Mouse (Mus musculus): ENCODE data around the gene Use1. TPM values are rescaled to one million over a fixed set of nuclear protein-coding genes. Genes with fewer than 3 reads are reported as not detected.
A peak's percentile ranks its signal among the peaks of the same experiment; 100 is the strongest.

Use1 gene
- total and polyA plus RNA-seq, 3 experiments: 107 to 117 TPM; not detected in 1

- Histone ChIP-seq H3K79me2 (ENCODE audit: control insufficient read depth, insufficient read depth, low read length, poor library complexity) (peaks cover 26% of the 10 kb centered on the region), H3K4me3 (ENCODE audit: control insufficient read depth in 1 of 2, insufficient read depth in 1 of 2, low read depth in 2 of 2, low read length in 2 of 2) (no peak overlapping the region), H3K4me1 (ENCODE audit: control insufficient read depth in 1 of 2, insufficient read depth in 2 of 2, low read length in 2 of 2) (peaks cover 0 to 18% of the 10 kb centered on the region in 2 experiments; a peak in 2 of 4 replicates), H3K9me3 (replicated peaks; ENCODE audit: insufficient read depth, low read length) (no peaks in the 10 kb centered on the region), H3K27me3 (ENCODE audit: control insufficient read depth in 1 of 2, insufficient read depth in 2 of 2, low read length in 2 of 2) (no peaks in the 10 kb centered on the region), H3K27ac (ENCODE audit: control insufficient read depth, low read depth, low read length) (no peak overlapping the region), H3K9ac (ENCODE audit: control insufficient read depth, low read depth, low read length, poor library complexity, severe bottlenecking) (no peak overlapping the region), H3K36me3 (ENCODE audit: control insufficient read depth in 1 of 2, insufficient read depth in 2 of 2, low read length in 2 of 2) (peaks cover 0 to 11% of the 10 kb centered on the region in 2 experiments; a peak in 2 of 4 replicates)
- TF ChIP-seq MAZ (IDR thresholded peaks at IDR 0.05; ENCODE audit: low read depth, low read length) (no peak), POLR2AphosphoS2 (IDR thresholded peaks at IDR 0.05; ENCODE audit: low read length) (0 out of 2 replicates have a peak, but pooled peaks have one; percentile 31)
- no peak for DNase-seq (ENCODE audit: low read depth, low spot score)
Observed at GRCm38 (mm10) chr8:71403107-71403885, 36.6 kb downstream of the Use1 start.

GRCm38 (mm10) chr8:71404011-71404410, 37.4 kb downstream of the Use1 start:
- H3K9me3 ChIP-seq (replicated peaks; ENCODE audit: insufficient read depth, low read length): no peaks in the 10 kb centered on the region
- H3K27me3 ChIP-seq (ENCODE audit: control insufficient read depth in 1 of 2, insufficient read depth in 2 of 2, low read length in 2 of 2): no peaks in the 10 kb centered on the region
- H3K4me3 ChIP-seq (ENCODE audit: control insufficient read depth in 1 of 2, insufficient read depth in 1 of 2, low read depth in 2 of 2, low read length in 2 of 2): no peak overlapping the region
- no peak overlapping the region for H3K9ac ChIP-seq (ENCODE audit: control insufficient read depth, low read depth, low read length, poor library complexity, severe bottlenecking)
- TF ChIP-seq TCF12 (IDR thresholded peaks at IDR 0.05; ENCODE audit: low read depth, low read length) (no peak), ZKSCAN1 (IDR thresholded peaks at IDR 0.05; ENCODE audit: low read depth, low read length) (no peak), NELFE (IDR thresholded peaks at IDR 0.05; ENCODE audit: low read depth, low read length) (no peak), MYB (IDR thresholded peaks at IDR 0.05; ENCODE audit: low read depth, low read length) (no peak), ETS1 (IDR thresholded peaks at IDR 0.05; ENCODE audit: low read depth, low read length) (no peak), RCOR1 (IDR thresholded peaks at IDR 0.05; ENCODE audit: low read depth, low read length) (no peak), EP300 (IDR thresholded peaks at IDR 0.05; ENCODE audit: low read depth in 1 of 2, low read length in 2 of 2) (no peak), JUND (IDR thresholded peaks at IDR 0.05; ENCODE audit: low read depth, low read length) (no peak)
- peaks cover 0 to 18% of the 10 kb centered on the region in 2 experiments; a peak in 2 of 4 replicates for H3K4me1 ChIP-seq (ENCODE audit: control insufficient read depth in 1 of 2, insufficient read depth in 2 of 2, low read length in 2 of 2)
- H3K27ac ChIP-seq (ENCODE audit: control insufficient read depth, low read depth, low read length): no peak overlapping the region
- DNase-seq (ENCODE audit: low read depth, low spot score): no peak
- peaks cover 0 to 11% of the 10 kb centered on the region in 2 experiments; a peak in 2 of 4 replicates for H3K36me3 ChIP-seq (ENCODE audit: control insufficient read depth in 1 of 2, insufficient read depth in 2 of 2, low read length in 2 of 2)
- H3K79me2 ChIP-seq (ENCODE audit: control insufficient read depth, insufficient read depth, low read length, poor library complexity): peaks cover 26% of the 10 kb centered on the region

GRCm38 (mm10) chr8:71404951-71405351, 38.3 kb downstream of the Use1 start:
- no peak for TF ChIP-seq HCFC1 (IDR thresholded peaks at IDR 0.05; ENCODE audit: low read depth, low read length)
- no peak for TF ChIP-seq E2F4 (IDR thresholded peaks at IDR 0.05; ENCODE audit: borderline replicate concordance, low read depth, low read length)
- no peak for TF ChIP-seq ELF1 (IDR thresholded peaks at IDR 0.05; ENCODE audit: low read depth, low read length)
- no peak; the same call in 1 of the 2 replicates for TF ChIP-seq MAFK (IDR thresholded peaks at IDR 0.05; ENCODE audit: borderline replicate concordance, low read depth, low read length)
- no peak for TF ChIP-seq MEF2A (IDR thresholded peaks at IDR 0.05; ENCODE audit: extremely low read depth, insufficient replicate concordance, low read depth, low read length, poor library complexity, severe bottlenecking)
- TF ChIP-seq ETS1 (IDR thresholded peaks at IDR 0.05; ENCODE audit: low read depth, low read length): no peak; the same call in 1 of the 2 replicates
- TF ChIP-seq ZKSCAN1 (IDR thresholded peaks at IDR 0.05; ENCODE audit: low read depth, low read length): no peak
- TF ChIP-seq SIN3A (IDR thresholded peaks at IDR 0.05; ENCODE audit: low read length): no peak
- TF ChIP-seq CHD1 (IDR thresholded peaks at IDR 0.05; ENCODE audit: low read depth, low read length): 0 out of 2 replicates have a peak, but pooled peaks have one; percentile 43
- Histone ChIP-seq H3K9ac (ENCODE audit: control insufficient read depth, low read depth, low read length, poor library complexity, severe bottlenecking) (peak overlapping the region; percentile 81), H3K27me3 (ENCODE audit: control insufficient read depth in 1 of 2, insufficient read depth in 2 of 2, low read length in 2 of 2) (no peaks in the 10 kb centered on the region), H3K4me3 (ENCODE audit: control insufficient read depth in 1 of 2, insufficient read depth in 1 of 2, low read depth in 2 of 2, low read length in 2 of 2) (peak overlapping the region; percentile 74 to 82), H3K36me3 (ENCODE audit: control insufficient read depth in 1 of 2, insufficient read depth in 2 of 2, low read length in 2 of 2) (peaks cover 0 to 11% of the 10 kb centered on the region in 2 experiments; a peak in 2 of 4 replicates), H3K4me1 (ENCODE audit: control insufficient read depth in 1 of 2, insufficient read depth in 2 of 2, low read length in 2 of 2) (peaks cover 0 to 18% of the 10 kb centered on the region in 2 experiments; a peak in 2 of 4 replicates), H3K9me3 (replicated peaks; ENCODE audit: insufficient read depth, low read length) (no peaks in the 10 kb centered on the region), H3K27ac (ENCODE audit: control insufficient read depth, low read depth, low read length) (peak overlapping the region; percentile 57), H3K79me2 (ENCODE audit: control insufficient read depth, insufficient read depth, low read length, poor library complexity) (peaks cover 26% of the 10 kb centered on the region)
- peak; percentile 76 for DNase-seq (ENCODE audit: low read depth, low spot score)

Measured in MEL (cell line).